Mouse (Mus musculus): Measurements from ENCODE around the gene Pdzrn3.

Gene Pdzrn3

DNA sequence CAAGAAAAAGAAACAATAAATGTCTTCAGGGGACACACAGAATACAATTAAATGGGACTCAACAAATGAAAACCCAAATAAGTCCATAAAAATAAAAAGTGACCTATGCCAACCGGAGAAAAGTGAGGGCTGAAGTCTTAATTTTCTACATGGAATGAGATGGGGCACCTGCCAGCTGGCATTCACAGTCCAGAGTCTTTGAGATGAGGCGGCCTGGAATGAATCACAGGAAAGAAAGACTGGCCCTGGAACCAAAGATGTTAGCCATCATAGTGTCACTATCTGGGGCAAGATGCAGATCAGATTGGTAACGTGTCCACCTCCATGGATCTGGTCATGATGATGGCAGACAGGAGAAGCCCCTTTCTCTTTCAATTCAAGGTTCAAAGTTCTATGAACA, 50.5 kb downstream of the Pdzrn3 start:
- DNase-seq (ENCODE audit: low read depth): no peak

DNA sequence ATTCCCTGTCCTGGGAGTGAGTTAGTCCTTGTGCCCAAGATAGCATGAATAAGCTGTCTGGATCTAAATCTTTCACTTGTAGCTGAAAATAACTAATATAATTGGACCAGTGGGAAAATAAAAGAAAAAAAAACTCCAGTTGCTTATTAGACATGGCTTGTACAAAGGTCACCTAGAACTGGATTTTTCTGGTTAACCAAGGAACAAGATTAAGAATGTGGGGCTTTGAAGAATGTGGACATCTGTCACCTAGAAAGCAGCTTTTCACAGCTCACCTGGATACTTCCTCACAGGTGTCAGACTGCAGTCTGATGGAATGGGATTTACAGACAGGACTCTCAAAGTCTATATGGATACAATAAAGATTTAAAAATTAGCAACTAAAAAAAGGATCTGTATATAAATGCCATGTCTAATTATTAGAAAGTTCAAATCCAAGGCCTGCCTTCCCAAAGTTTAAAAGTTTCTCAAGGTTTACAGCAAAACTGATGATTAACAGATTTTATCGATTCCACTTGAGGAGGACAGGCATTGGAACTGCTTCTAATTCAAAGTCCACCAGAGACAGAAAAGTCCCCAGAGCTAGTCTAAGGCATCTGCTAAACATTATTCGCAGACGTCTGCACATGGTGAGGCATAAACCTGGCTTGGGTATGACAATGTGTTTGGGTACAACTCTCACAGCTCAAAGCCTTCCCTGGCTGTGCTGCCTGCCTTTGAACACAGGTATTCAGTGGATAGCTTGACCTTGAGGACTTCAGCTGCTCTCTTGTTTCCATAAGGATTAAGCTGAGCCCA, 51.7 kb downstream of the Pdzrn3 start:
- DNase-seq (ENCODE audit: low read depth): no peak

DNA sequence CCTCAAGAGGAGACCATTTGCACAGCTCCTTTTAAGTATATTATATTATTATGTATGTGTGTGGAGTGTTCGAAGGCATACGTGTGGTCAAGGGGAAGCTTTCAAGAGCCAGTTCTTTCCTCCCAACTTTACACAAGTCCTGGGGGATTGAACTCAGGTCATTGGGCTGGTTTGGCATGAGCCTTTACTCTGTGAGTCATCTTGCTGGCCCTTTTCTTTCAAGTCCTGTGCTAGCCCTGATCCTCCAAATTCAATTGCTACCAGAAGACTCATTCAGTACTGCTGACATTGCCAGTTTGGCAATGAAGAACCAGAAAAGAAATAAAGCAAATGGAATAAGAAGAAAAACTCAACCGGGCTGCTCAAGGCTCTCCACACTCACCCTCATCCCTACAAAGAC, 55.1 kb downstream of the Pdzrn3 start:
- DNase-seq (ENCODE audit: low read depth): no peak

DNA sequence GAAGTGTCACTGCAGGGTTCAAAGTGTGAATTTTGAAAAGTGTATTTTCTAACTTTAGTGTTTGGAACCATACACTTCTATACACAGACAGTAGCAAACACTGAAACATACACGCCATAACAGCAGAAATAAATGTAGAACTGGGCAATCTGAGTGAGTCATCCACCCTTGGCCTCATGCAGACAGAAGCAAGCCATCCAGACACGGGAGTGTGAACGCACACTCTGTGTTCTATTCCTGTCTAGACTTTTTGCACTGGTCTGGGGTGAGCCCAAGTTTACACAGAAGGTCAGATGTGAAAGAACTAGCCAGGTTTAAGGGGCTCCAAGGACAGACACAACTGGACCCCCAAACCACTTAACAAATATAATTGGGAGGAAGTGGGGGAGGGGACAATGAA, 57.3 kb downstream of the Pdzrn3 start:
- DNase-seq (ENCODE audit: low read depth): no peak

DNA sequence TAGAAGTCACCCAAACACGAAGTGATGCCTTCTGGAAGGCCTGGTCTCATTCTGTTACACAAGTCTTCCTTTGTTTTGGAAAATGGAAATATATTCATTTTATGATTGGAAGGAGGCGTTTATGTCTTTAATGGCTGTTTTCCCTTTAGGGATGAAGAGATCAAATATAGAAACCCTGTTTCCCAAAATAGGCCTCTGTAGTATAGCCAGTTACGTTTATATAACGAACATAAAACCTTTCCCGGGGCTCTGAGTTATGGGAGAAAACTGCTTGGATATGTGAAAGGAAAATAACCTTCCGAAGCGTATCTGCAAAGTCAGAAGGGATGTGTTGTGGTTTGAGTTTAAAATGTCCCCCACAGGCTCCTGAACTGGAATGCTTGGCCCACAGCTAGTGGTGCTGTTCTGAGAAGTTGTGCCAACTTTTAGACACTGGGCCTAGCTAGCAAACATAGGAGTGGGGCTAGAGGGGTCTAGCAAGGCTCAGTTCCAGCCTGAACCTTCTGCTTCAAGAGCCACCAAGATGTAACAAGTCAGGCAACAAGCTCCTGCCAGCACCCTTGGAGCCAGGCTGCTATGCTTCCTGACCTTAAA, 58.2 kb downstream of the Pdzrn3 start:
- DNase-seq (ENCODE audit: low read depth): no peak

DNA sequence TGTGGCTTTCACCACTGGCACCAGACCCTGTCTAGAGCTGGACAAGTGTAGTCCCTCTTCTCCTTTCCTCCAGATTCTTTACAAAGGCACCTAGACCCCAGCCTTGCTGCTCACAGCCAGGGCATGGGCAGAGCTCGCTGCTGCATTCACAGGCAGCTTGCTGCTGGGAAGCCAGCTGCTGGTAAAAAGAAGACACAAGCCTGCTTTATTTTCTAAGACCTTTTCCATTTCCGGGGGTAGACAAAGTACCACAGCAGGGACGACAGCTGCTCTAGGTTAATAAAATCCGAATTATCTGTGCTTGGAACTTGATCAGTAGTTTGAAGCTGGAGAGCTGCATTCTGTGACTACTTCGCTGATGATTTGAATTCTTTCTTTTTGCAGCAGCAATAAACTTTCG, 59.2 kb downstream of the Pdzrn3 start:
- no peak for DNase-seq (ENCODE audit: low read depth)

DNA sequence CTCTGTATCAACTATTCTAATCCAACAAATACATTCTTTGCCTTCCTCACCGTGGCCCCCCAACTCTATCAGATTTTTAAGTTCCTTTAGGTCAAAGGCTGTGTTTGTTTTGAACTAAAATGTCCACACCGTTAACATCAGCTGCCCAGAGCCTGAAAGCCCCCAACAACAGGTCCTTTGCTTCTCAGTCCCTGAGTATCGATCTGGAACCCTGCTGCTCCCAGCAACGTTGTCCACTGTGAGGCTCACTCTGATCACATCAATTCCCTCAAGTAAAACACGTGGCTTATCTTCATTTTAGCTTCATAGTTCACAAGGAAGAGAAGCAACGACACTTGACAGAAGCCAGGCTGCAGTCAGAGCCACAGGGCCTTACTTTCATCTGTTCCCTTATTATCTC, 66.3 kb downstream of the Pdzrn3 start:
- no peak for DNase-seq (ENCODE audit: low read depth)

DNA sequence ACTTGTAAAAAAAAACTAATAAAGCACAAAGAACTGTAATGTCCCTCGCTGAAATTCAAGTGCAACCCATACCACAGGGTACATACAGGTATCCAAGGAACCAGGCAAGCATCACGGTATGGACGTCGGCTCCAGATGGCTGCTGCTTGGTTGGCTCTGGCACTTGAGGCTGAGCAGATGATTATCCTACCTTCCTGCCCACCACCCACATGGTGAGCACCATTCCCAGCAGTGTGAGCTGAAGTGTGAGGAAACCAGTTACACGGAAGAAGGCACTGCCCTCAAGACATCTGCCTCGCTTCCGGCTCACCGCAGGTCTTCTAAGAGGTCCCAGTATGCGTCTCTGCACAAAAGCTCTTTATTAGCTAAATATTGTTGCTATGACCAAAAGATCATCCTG, 67.2 kb downstream of the Pdzrn3 start:
- no peak for DNase-seq (ENCODE audit: low read depth)

DNA sequence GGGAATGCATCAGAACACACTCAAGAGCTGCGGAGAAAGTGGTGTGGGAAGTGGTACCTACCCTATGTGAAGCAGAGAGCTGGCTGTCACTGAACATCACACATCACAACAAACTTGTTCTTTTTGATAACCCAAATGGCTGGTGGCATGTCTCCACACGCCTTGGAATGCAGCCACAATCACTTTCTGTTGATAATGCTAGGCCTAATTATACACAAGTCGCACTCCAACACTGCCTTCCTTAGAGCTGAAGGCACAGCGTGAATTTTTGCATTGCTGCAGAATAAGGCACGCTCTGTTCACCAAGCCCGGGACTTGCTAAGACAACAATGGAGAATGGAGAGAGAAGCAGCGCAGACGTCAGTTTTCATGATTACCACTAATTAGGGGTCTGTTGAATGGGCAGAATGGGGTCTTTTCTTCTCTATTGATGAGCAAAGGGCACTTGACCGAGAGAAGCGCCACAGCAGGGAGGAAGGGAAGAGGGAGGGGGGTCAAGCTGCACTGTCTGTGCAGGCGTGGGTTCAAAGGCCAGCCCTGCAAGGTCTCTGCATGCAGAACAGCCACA, 69.6 kb downstream of the Pdzrn3 start:
- no peak for DNase-seq (ENCODE audit: low read depth)

DNA sequence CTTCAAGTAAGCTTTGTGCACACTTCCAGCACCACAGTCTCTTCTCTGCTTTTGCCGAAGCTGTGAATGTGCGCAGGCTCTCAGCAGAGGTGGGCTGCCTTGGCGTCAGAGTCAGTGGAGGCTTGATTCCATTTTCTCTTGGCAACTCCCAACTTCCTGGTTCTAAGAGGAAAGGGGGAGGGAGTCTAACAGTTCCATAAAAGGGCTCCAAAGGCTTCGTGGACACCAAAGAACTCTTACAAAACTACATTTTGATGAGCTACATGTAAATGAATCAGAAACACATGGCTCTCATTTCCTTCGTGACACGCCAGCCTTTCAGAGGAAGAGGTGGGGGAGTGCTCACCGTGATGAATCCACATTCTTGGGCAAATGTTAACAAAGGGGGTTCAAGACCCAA, 70.9 kb downstream of the Pdzrn3 start:
- no peak for DNase-seq (ENCODE audit: low read depth)

DNA sequence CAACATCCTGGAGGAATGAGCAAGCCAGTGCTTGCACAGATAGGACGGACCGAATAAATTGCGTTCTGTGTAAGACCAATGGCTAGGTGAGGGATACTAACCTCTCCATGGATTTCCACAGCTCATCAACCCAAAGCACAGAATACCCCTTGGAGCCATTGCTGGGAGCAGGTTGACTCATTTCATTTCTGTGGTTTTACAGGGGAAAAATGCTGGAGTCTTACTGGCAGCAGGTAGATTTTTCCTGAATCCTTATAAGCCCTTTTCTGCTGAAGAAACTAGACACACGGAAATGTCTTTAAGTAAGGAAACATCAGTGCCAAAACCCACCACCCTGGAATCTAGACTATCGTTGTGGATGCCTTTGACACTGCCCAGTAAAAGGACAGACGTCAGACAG, 72.2 kb downstream of the Pdzrn3 start:
- no peak for DNase-seq (ENCODE audit: low read depth)

DNA sequence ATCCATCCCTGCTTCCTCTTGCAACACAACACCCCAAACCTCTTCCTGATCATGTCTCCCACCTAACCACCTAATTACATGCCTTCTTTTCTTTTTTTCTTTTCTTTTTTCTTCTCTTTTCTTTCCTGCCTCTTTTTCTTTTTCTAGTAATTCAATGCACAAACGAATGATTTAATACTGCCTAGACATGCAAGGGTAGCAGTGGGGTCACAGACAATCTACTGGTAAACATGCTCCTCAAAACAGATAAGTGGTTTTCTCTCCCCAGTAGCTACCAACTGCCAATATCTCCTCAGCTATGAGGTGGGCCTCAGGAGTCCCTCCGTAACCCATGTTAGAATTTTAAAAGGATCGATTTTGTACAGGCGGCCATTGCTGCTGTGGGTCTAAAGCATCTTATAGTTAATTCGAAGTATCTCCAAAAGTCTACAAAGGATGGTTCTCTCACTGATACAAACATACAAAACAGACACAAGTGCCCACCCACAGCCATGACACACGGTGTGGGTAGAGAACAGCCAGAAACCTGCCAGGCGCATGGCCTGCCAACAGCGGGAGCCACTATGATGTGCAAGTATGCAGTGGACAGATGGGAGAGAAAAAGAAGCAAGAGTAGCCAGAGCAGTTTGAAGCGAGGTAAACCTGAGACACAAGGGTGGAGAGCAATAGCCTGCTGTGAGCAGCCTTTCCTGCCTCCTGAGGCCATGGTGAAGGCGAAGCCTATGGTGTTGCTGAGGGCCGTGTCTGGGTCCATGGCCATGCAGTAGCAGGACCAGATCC, 73.5 kb downstream of the Pdzrn3 start:
- no peak for DNase-seq (ENCODE audit: low read depth)

DNA sequence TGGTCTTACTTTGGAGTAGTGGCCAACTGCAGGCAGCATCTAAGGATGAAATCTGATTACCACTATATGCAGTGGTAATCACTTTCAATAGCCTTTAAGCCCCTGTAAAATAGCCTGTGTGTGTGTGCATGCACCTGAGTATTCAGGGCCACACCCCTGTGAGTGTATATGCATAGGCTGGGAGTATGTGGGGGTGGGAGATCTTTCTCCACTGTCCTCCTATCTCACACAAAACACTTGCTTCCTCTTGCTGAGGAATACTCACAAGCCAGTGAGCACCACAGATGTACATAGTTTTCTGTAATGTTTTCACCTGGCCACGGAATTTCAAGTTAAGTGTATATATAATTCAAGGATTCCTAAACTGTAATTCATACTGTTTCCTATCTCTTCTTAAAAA, 74.2 kb downstream of the Pdzrn3 start:
- DNase-seq (ENCODE audit: low read depth): no peak

DNA sequence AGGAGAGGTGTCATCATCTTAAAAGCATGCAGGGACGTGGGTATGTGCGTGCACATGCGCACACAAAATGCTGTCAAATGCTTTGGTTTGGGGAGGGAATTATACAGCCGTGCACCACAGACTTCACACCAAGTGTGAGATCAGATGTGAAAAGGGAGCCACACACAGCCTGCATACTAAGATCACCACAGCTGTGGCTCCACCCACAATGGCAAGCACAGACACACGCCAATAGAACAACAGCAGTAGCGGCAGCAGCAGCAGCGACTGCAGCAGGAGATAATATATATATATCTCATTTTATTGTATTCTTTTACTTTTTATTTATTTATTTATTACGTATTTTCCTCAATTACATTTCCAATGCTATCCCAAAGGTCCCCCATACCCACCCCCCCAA, 76.5 kb downstream of the Pdzrn3 start:
- no peak for DNase-seq (ENCODE audit: low read depth)

DNA sequence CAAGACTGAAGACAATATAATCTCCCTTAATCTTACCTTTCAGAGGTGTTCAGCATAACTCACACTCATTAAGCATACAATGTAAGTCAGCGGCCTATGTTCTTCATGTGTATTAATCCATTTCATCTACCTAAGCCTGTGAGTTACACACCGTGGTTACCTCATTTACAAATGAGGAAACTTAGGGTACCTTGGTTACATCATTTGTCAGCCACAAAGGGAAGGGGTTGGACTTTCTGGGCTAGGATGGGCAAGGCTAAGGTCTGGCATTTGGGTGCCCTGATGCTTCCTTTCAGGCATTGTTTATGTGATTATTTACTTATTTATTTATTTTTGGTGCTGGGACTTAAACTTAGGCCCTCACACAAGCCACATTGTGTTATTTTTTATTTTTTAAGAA, 78.3 kb downstream of the Pdzrn3 start:
- DNase-seq (ENCODE audit: low read depth): no peak

DNA sequence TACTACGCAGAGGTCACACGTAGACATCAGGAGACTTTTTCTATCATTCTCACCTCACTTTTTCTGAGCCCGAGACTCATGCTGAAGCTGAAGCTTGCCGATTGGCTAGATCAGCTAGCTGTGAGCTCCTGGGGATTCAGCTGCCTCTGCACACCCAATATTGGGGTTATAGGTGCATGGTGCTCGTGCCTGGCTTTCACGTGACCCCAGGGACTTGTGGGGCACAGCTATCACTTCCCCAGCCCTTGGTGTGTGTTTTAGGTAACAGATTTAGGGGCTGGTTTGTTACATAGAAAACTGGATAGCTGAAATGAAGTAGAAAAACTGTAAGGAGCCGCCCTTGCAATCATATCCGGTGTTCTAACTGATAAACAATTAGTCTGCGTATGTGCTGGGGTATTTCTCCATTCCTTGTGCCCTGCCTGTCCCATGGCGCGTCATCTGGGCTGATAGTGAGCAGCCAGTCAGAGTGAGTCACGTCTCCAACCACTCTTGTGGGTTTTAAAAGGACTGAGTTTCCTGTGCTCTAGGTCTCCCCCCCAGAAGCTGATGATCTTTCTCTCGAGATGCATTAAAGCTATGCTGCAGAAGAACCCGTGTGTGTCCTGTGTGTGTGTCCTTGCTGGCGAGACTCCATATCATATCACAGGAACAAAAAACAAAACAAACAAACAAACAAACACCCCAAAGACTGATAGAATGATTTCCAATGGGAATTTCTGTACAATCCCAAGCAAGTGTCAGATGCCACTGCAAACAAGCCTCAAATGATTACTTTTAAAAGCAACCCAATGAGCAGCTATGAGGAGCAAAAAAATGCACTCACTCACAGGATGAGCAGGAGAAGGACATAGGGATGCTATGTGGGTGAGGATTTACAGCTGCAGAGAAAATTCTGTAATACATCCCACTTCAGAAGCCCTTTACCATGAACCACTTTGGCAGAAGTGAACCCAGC, 79.9 kb downstream of the Pdzrn3 start:
- no peak for DNase-seq (ENCODE audit: low read depth)

DNA sequence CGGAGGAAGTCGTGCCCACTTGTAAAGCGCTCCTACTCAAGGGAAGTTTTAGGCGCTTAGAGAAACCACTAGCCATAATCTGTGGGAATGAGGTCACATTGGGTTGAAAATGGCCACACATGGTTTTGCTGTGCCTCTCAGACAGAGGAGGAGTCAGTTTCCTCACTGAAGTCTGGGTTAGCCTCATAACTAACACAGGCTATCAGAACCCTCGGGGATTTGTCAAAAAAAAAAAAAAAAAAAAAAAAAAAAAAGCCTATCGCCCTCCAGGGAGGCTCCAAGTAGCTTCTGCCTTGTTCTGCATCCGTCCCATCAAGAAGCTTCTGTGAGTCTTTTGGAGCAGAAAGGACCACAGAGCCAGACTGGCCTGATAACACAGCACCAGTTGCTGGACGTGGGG, 80.7 kb downstream of the Pdzrn3 start:
- no peak for DNase-seq (ENCODE audit: low read depth)

DNA sequence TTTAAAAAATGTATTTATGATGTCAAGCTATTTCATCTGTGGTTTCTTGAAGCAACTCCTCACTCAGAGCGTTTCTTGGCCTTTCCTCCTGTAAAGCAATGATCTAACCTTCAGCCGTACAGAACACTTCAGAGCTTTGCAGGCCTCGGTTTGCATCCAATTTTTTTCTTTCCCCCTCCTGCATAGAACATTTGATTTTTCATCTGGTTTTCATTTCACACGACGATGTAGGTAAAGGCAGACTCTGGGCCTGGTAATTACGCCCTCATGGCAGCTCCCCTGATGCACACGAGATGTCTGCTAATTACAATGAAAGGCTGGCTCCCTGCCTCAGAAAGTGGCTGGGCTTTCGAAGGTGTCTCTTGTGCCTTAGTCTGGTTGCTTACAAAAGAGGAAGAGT, 81.4 kb downstream of the Pdzrn3 start:
- no peak for DNase-seq (ENCODE audit: low read depth)

DNA sequence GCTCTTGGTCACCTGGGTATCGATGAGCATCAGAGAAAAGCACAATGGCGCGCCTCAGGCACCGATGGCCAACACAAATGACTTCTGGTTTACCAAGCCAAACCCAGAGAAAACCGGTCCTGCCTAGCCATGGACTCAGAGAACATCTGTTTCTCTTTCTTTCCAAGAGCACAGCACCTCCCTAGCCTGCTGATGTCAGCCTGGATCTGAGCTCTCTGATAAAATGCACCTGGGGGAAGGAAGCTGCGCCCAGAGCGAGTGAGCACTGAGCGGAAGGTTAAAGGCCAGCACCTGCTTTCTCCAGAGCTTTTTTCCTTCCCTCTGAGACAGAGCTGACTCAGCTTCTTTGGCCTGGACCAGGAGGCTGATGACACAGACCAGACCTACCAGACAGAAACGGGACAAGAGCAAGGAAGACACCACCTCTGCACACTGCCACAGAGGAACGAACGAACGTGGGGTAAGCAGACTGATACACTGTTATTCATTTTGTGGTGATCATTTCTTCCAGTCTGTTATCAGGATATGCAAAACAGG, 84.6 kb downstream of the Pdzrn3 start:
- no peak for DNase-seq (ENCODE audit: low read depth)

DNA sequence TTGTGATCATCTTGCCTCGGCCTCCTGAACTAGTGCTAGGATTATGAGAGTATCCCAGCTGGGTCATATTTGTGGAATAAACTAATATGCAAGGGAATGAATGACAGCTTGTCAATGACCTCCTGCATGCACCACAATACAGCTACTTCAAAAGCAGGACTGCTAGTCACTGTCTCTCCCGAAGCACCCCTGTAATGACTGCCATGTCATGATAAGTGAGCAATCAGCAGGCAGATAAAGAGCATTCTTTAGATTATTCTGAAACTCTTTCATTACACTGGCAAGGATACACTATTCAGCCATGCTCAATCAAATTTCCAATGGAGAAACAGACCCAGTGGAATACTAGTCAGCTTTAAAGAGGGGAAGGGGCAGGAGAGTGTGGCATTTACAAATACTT, 85.8 kb downstream of the Pdzrn3 start:
- DNase-seq (ENCODE audit: low read depth): no peak

DNA sequence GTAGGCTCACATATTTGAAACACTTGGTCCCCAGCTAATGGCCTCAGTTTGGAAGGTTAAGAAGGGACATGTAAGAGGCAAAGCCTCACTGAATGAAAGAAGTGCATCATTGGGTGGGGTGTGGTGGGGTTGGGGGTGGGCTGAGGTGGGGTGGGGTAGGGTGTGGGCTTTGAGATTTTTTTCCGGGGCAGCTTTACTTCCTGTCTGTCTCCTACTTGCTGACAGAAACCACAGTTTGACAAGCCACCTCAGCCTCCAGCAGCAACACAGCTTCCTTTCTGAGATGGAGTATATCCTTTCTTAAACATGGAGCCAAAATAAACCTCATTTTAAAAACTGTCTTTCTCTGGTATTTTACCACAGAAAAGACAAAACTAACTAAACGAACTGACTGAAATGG, 87.5 kb downstream of the Pdzrn3 start:
- DNase-seq (ENCODE audit: low read depth): no peak

DNA sequence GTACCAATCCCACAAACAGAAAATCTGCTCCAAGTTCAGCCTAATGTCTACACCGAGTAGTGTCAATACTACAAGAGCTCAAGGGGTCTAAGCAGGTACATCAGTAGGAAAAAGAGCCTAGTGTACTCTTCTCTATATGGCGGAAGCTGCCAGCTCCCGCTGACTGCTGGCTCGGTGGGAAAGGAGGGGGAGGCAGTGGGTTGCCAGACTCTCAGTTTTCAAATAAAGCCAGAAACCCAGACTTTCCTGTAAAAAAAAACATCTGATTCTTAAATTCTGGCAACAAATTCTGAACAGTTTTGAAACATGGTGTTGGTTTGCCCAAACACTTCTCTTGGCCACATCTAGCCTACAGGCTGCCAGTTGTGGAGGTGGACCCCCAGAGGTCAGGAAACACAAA, 88.3 kb downstream of the Pdzrn3 start:
- DNase-seq (ENCODE audit: low read depth): no peak
